11 mouse cellular contexts compared by ENCODE assay signal in genomic region chr12:79719091-79719846, GRCm38 (mm10).
A peak's percentile ranks its signal among the peaks of the same experiment; 100 is the strongest.
DNase-seq lines count a peak whose midpoint lies in the region; ATAC-seq lines count a peak whose summit lies in the region.
"Had no signal": no experiment of that assay in that cellular context is flagged by ENCODE, and none has a peak within 500 bp of the region (broad histone marks: within the 10 kb centered on the region; RNA-seq: fewer than 3 reads in every experiment).

No protein-coding gene starts in this region.

- intact Hi-C loops in gastrocnemius, postnatal 36 days (cut with DNase I) = no loop called here

- H3K4me1 ChIP-seq in lung, embryonic 16.5 days (replicated peaks; ENCODE audit: control insufficient read depth, insufficient read depth, low read length) = peaks cover 20% of the 10 kb centered on the region
- H3K4me1 ChIP-seq in forebrain, embryonic 12.5 days = peaks cover 55% of the 10 kb centered on the region
- H3K4me1 ChIP-seq in limb, embryonic 12.5 days (replicated peaks) = peaks cover 54% of the 10 kb centered on the region

- no peak for ATAC-seq in lung, embryonic 16.5 days (ENCODE audit: low read depth)
- ATAC-seq in forebrain, embryonic 12.5 days (ENCODE audit: low FRiP score) = peak; percentile 89
- peak; percentile 72 for ATAC-seq in limb, embryonic 12.5 days (ENCODE audit: insufficient number of reproducible peaks, insufficient read depth, low FRiP score, low TSS enrichment, low read depth)
- ATAC-seq in erythroblast, adult 5-6 weeks (replicated peaks; ENCODE audit: low FRiP score, poor library complexity, severe bottlenecking) = no peak

- no peaks in the 10 kb centered on the region for H3K9me3 ChIP-seq in lung, embryonic 16.5 days (ENCODE audit: control insufficient read depth, low read length)
- H3K9me3 ChIP-seq in forebrain, embryonic 12.5 days = no peaks in the 10 kb centered on the region
- H3K9me3 ChIP-seq in limb, embryonic 12.5 days = no peaks in the 10 kb centered on the region

- H3K27ac ChIP-seq in lung, embryonic 16.5 days (ENCODE audit: low read length) = peak overlapping the region; percentile 46; the same call in 1 of the 2 replicates
- H3K27ac ChIP-seq in forebrain, embryonic 12.5 days = peak overlapping the region; percentile 95
- peak overlapping the region; percentile 91 for H3K27ac ChIP-seq in limb, embryonic 12.5 days

- H3K27me3 ChIP-seq in lung, embryonic 16.5 days (ENCODE audit: control insufficient read depth, insufficient read depth, low read depth, low read length) = no peaks in the 10 kb centered on the region
- no peaks in the 10 kb centered on the region for H3K27me3 ChIP-seq in forebrain, embryonic 12.5 days
- no peaks in the 10 kb centered on the region for H3K27me3 ChIP-seq in limb, embryonic 12.5 days

- H3K9ac ChIP-seq in lung, embryonic 16.5 days (ENCODE audit: low read length) = no peak overlapping the region
- H3K9ac ChIP-seq in forebrain, embryonic 12.5 days = no peak overlapping the region
- H3K9ac ChIP-seq in limb, embryonic 12.5 days (replicated peaks) = no peak overlapping the region

- 50% methylated on average over 10 of the region's 10 CpGs for WGBS in lung, embryonic 16.5 days
- 4% methylated on average over 10 of the region's 10 CpGs for WGBS in forebrain, embryonic 12.5 days
- WGBS in limb, embryonic 12.5 days = 26% methylated on average over 10 of the region's 10 CpGs

- no peak for DNase-seq in lung, adult 18-20 months
- DNase-seq in retina, embryonic 14.5 days (ENCODE audit: low spot score) = peak; percentile 89
- no peak for DNase-seq in gastrocnemius, adult 18-20 months (ENCODE audit: low spot score)
- DNase-seq in gastrocnemius, postnatal 36 days = no peak
- DNase-seq: kidney, adult 18-20 months; lung, adult 2 months; thymus, postnatal 36 days had no signal

- no peak overlapping the region for H3K4me3 ChIP-seq in lung, embryonic 16.5 days (ENCODE audit: low read length)
- H3K4me3 ChIP-seq in forebrain, embryonic 12.5 days (replicated peaks) = no peak overlapping the region
- H3K4me3 ChIP-seq in limb, embryonic 12.5 days (replicated peaks) = no peak overlapping the region

- H3K36me3 ChIP-seq in lung, embryonic 16.5 days (ENCODE audit: control insufficient read depth, insufficient read depth, low read length) = no peaks in the 10 kb centered on the region
- no peaks in the 10 kb centered on the region for H3K36me3 ChIP-seq in forebrain, embryonic 12.5 days (replicated peaks)
- H3K36me3 ChIP-seq in limb, embryonic 12.5 days = no peaks in the 10 kb centered on the region

- H3K4me2 ChIP-seq in lung, embryonic 16.5 days (ENCODE audit: low read depth, low read length) = no peak overlapping the region
- no peak overlapping the region for H3K4me2 ChIP-seq in forebrain, embryonic 12.5 days
- no peak overlapping the region; the same call in 1 of the 2 replicates for H3K4me2 ChIP-seq in limb, embryonic 12.5 days

Comparison
In these comparisons a context has a peak if more than half of its experiments do, and no peak if none do; other contexts are left out.
1. ATAC-seq: peak in forebrain, embryonic 12.5 days (single experiment) and limb, embryonic 12.5 days (single experiment); none in lung, embryonic 16.5 days (single experiment) and erythroblast, adult 5-6 weeks (single experiment).
2. Peak in every context shown above with its lines, with median percentiles within 50 percentile points of each other: H3K27ac ChIP-seq.